Comparison of ENCODE assay signal across 12 mouse cellular contexts in the genomic region with DNA sequence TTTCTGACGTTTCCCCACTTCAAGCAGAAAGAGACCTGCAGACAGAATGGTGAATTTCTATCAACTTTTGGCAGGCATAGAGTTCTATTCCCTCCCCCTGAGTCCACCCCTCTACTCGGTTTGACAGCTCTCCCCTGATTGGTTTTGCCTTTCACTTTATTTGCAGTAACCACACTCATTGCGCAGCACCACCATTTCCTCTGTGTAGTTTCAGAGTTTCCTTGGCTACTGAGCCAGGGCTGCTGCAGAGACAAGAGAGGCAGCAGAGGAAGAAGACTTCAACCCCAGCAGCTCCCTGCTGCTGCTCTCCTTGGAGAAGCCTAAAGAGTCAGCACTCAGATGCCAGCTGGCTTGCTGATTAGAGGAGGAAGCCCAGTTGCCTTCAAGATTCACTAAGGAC. TPM values are rescaled to one million over a fixed set of nuclear protein-coding genes. Genes with fewer than 3 reads are reported as not detected.
DNase-seq lines count a peak whose midpoint lies in the region; ATAC-seq and TF ChIP-seq lines count a peak whose summit lies in the region.
"Had no signal": no experiment of that assay in that cellular context is flagged by ENCODE, and none has a peak within 500 bp of the region (broad histone marks: within the 10 kb centered on the region; RNA-seq: fewer than 3 reads in every experiment).

No protein-coding gene starts in this region.

- DNase-seq in lung, adult 18-20 months = peak; percentile 7 to 10
- DNase-seq in lung, postnatal 10 days = no peak
- peak; percentile 7 to 16 for DNase-seq in CD8-positive naive resting alpha-beta T cell, adult 2 months (ENCODE audit: low read depth in 2 of 2, low spot score in 2 of 2)
- DNase-seq in brain, embryonic 14.5 days (ENCODE audit: low read depth) = peak; percentile 30
- DNase-seq in urinary bladder, adult 2 months (ENCODE audit: low spot score) = no peak
- no peak for DNase-seq in midbrain, embryonic 11.5 days (ENCODE audit: low spot score, missing footprints)
- DNase-seq: kidney, adult 2 months had no signal

- TF ChIP-seq CTCF in brain, embryonic 14.5 days (IDR thresholded peaks at IDR 0.05; ENCODE audit: borderline replicate concordance, extremely low read depth, insufficient read depth, insufficient read length) = no peak

- H3K27ac ChIP-seq in midbrain, embryonic 11.5 days (ENCODE audit: low read depth, low read length) = no peak overlapping the region
- H3K27ac ChIP-seq: hindbrain, embryonic 12.5 days; neural tube, embryonic 13.5 days; stomach, embryonic 15.5 days had no signal

- H3K9ac ChIP-seq in midbrain, embryonic 11.5 days (ENCODE audit: low read length) = no peak overlapping the region
- H3K9ac ChIP-seq: hindbrain, embryonic 12.5 days; neural tube, embryonic 13.5 days; stomach, embryonic 15.5 days had no signal

- H3K9me3 ChIP-seq in midbrain, embryonic 11.5 days (ENCODE audit: control insufficient read depth, low read length) = no peaks in the 10 kb centered on the region
- H3K9me3 ChIP-seq: G1E; hindbrain, embryonic 12.5 days; neural tube, embryonic 13.5 days; stomach, embryonic 15.5 days had no signal

- 0 out of 2 replicates have a peak, but pooled peaks have one; percentile 23 for ATAC-seq in megakaryocyte-erythroid progenitor cell, adult 5-6 weeks (replicated peaks; ENCODE audit: low FRiP score, low TSS enrichment, poor library complexity, severe bottlenecking)
- no peak for ATAC-seq in midbrain, embryonic 11.5 days (ENCODE audit: low FRiP score)

- no peak for TF ChIP-seq POLR2A in brain, embryonic 14.5 days (IDR thresholded peaks at IDR 0.05; ENCODE audit: borderline replicate concordance, extremely low read depth, insufficient read depth, insufficient read length, poor library complexity, severe bottlenecking)

- H3K4me2 ChIP-seq in midbrain, embryonic 11.5 days = no peak overlapping the region
- H3K4me2 ChIP-seq: hindbrain, embryonic 12.5 days; neural tube, embryonic 13.5 days; stomach, embryonic 15.5 days had no signal

- no peak overlapping the region for H3K4me3 ChIP-seq in midbrain, embryonic 11.5 days (ENCODE audit: low read depth, low read length)
- H3K4me3 ChIP-seq: hindbrain, embryonic 12.5 days; neural tube, embryonic 13.5 days; stomach, embryonic 15.5 days had no signal

- no peaks in the 10 kb centered on the region for H3K4me1 ChIP-seq in midbrain, embryonic 11.5 days (ENCODE audit: control insufficient read depth, insufficient read depth, low read length)
- H3K4me1 ChIP-seq: hindbrain, embryonic 12.5 days; neural tube, embryonic 13.5 days; stomach, embryonic 15.5 days had no signal

- H3K27me3 ChIP-seq in midbrain, embryonic 11.5 days (ENCODE audit: control insufficient read depth, insufficient read depth, low read length) = no peaks in the 10 kb centered on the region
- H3K27me3 ChIP-seq: hindbrain, embryonic 12.5 days; neural tube, embryonic 13.5 days; stomach, embryonic 15.5 days had no signal

- WGBS in midbrain, embryonic 11.5 days = 33% methylated on average over 3 of the region's 3 CpGs

- H3K36me3 ChIP-seq in midbrain, embryonic 11.5 days (ENCODE audit: control insufficient read depth, insufficient read depth, low read length) = no peaks in the 10 kb centered on the region
- H3K36me3 ChIP-seq: G1E; hindbrain, embryonic 12.5 days; neural tube, embryonic 13.5 days; stomach, embryonic 15.5 days had no signal

RNA-seq across cellular contexts. Expression of gene Dse, which starts 27.9 kb away (rescaled TPM):
- 5.6 and 7.6 TPM in 2 replicates for polyA plus RNA-seq in brain, embryonic 14.5 days (2012; rRNA removed)
- total RNA-seq in megakaryocyte-erythroid progenitor cell, adult 5-6 weeks (2014; fragmentation: Nextera tagmentation) = 2.4 TPM in 1 of 2 replicates, not detected in the other
- total RNA-seq in megakaryocyte-erythroid progenitor cell, adult 5-6 weeks (2017) = 3.9 TPM in 1 of 2 replicates, not detected in the other
- 15.9 and 17.6 TPM in 2 replicates for polyA plus RNA-seq in urinary bladder, adult 2 months (2012; rRNA removed)
- 21.1 and 24.8 TPM in 2 replicates for polyA plus RNA-seq in midbrain, embryonic 11.5 days (2014; fragmentation: Nextera tagmentation; extraction: Ambion mirVana)
- polyA plus RNA-seq: G1E had no signal

RNA-seq across cellular contexts. Expression of gene Tspyl1, which starts 46.6 kb away (rescaled TPM):
- polyA plus RNA-seq in brain, embryonic 14.5 days (2012; rRNA removed) = 68.5 and 77.6 TPM in 2 replicates
- total RNA-seq in megakaryocyte-erythroid progenitor cell, adult 5-6 weeks (2014; fragmentation: Nextera tagmentation) = 25.1 and 29.3 TPM in 2 replicates
- total RNA-seq in megakaryocyte-erythroid progenitor cell, adult 5-6 weeks (2017) = 42.6 and 45.1 TPM in 2 replicates
- 52.8 and 58.2 TPM in 2 replicates for polyA plus RNA-seq in urinary bladder, adult 2 months (2012; rRNA removed)
- polyA plus RNA-seq in midbrain, embryonic 11.5 days (2014; fragmentation: Nextera tagmentation; extraction: Ambion mirVana) = 68.8 and 76.8 TPM in 2 replicates

Comparison
In these comparisons a context has a peak if more than half of its experiments do, and no peak if none do; other contexts are left out.
1. DNase-seq: peak in lung, adult 18-20 months (2 of 2), CD8-positive naive resting alpha-beta T cell, adult 2 months (2 of 2) and brain, embryonic 14.5 days (single experiment); none in lung, postnatal 10 days (single experiment), urinary bladder, adult 2 months (single experiment) and midbrain, embryonic 11.5 days (single experiment).